Mouse (Mus musculus): ENCODE data around the gene Skp1a.

- TF ChIP-seq CTCF (IDR thresholded peaks at IDR 0.05; ENCODE audit: extremely low read depth, insufficient read length, insufficient replicate concordance, low read depth, low read length): no peak
- TF ChIP-seq POLR2A (IDR thresholded peaks at IDR 0.05; ENCODE audit: low read depth, low read length): no peak
These were observed 45.2 kb downstream of the Skp1a start for GRCm38 (mm10) chr11:52276961-52277391.

Measured in small intestine, adult 2 months (tissue).